Mouse (Mus musculus): ENCODE data around the gene Olfr1143. TPM values are rescaled to one million over a fixed set of nuclear protein-coding genes. Genes with fewer than 3 reads are reported as not detected.

Gene Olfr1143
- total and polyA plus RNA-seq, 3 experiments: 0.05 TPM; not detected in 2

GRCm38 (mm10) chr2:87843693-87844092, 43.3 kb downstream of the Olfr1143 start, which contains the start of gene Olfr1150-ps1:
TSS of gene Olfr1150-ps1 (plus strand) at chr2:87843993.
- no peaks in the 10 kb centered on the region for H3K9me3 ChIP-seq (replicated peaks)
- no peak for ATAC-seq (ENCODE audit: extremely low read depth, insufficient number of reproducible peaks, low FRiP score, poor library complexity, severe bottlenecking)
- H3K27me3 ChIP-seq (ENCODE audit: insufficient read depth, low read length): no peaks in the 10 kb centered on the region
- no peak for DNase-seq (ENCODE audit: low spot score)
- no peak within 1 kb of the TSS for H3K4me3 ChIP-seq (ENCODE audit: low read depth, low read length)
- H3K4me1 ChIP-seq (ENCODE audit: insufficient read depth, low read depth, low read length): no peaks in the 10 kb centered on the region
- no peaks in the 10 kb centered on the region for H3K36me3 ChIP-seq (replicated peaks)
- no peak for TF ChIP-seq CTCF (IDR thresholded peaks at IDR 0.05; ENCODE audit: low read depth, low read length)
- no peak for TF ChIP-seq GATA1 (IDR thresholded peaks at IDR 0.05; ENCODE audit: borderline replicate concordance, low read length)
- TF ChIP-seq GATA2 (IDR thresholded peaks at IDR 0.05; ENCODE audit: borderline replicate concordance, low read depth, low read length): no peak
- TF ChIP-seq POLR2AphosphoS5 (IDR thresholded peaks at IDR 0.05; ENCODE audit: insufficient replicate concordance, low read depth, low read length): no peak
- TF ChIP-seq TAL1 (conservative IDR thresholded peaks at IDR 0.05; ENCODE audit: low read depth, low read length): no peak

Other genes with a start within 250 kb of the Olfr1143 start
Only the 20 nearest of the 28 such genes appear.
- not detected in 2 replicates for gene Olfr1132, start 163.1 kb upstream of the Olfr1143 start, total RNA-seq (2014; fragmentation: Nextera tagmentation)
- 0.05 TPM in 1 of 2 replicates, not detected in the other for gene Olfr1132, start 163.1 kb upstream of the Olfr1143 start, total RNA-seq (2017)
- not detected in 2 replicates for gene Olfr1132, start 163.1 kb upstream of the Olfr1143 start, polyA plus RNA-seq (2012)
- not detected in 2 replicates for gene Olfr1133, start 153.2 kb upstream of the Olfr1143 start, total RNA-seq (2014; fragmentation: Nextera tagmentation)
- gene Olfr1133, start 153.2 kb upstream of the Olfr1143 start, total RNA-seq (2017): not detected in 2 replicates
- gene Olfr1133, start 153.2 kb upstream of the Olfr1143 start, polyA plus RNA-seq (2012): not detected in 2 replicates
- not detected in 2 replicates for gene Olfr1134, start 142.1 kb upstream of the Olfr1143 start, total RNA-seq (2014; fragmentation: Nextera tagmentation)
- gene Olfr1134, start 142.1 kb upstream of the Olfr1143 start, total RNA-seq (2017): not detected in 2 replicates
- not detected in 2 replicates for gene Olfr1134, start 142.1 kb upstream of the Olfr1143 start, polyA plus RNA-seq (2012)
- not detected in 2 replicates for gene Olfr1135, start 126.9 kb upstream of the Olfr1143 start, total RNA-seq (2014; fragmentation: Nextera tagmentation)
- gene Olfr1135, start 126.9 kb upstream of the Olfr1143 start, total RNA-seq (2017): 0.05 TPM in 1 of 2 replicates, not detected in the other
- not detected in 2 replicates for gene Olfr1135, start 126.9 kb upstream of the Olfr1143 start, polyA plus RNA-seq (2012)
- not detected in 2 replicates for gene Olfr1136, start 106.6 kb upstream of the Olfr1143 start, total RNA-seq (2014; fragmentation: Nextera tagmentation)
- 0.17 TPM in 1 of 2 replicates, not detected in the other for gene Olfr1136, start 106.6 kb upstream of the Olfr1143 start, total RNA-seq (2017)
- gene Olfr1136, start 106.6 kb upstream of the Olfr1143 start, polyA plus RNA-seq (2012): not detected in 2 replicates
- not detected in 2 replicates for gene Olfr1137, start 87.4 kb upstream of the Olfr1143 start, total RNA-seq (2014; fragmentation: Nextera tagmentation)
- gene Olfr1137, start 87.4 kb upstream of the Olfr1143 start, total RNA-seq (2017): 0.11 and 0.29 TPM in 2 replicates
- not detected in 2 replicates for gene Olfr1137, start 87.4 kb upstream of the Olfr1143 start, polyA plus RNA-seq (2012)
- not detected in 2 replicates for gene Olfr1138, start 60.6 kb upstream of the Olfr1143 start, total RNA-seq (2014; fragmentation: Nextera tagmentation)
- gene Olfr1138, start 60.6 kb upstream of the Olfr1143 start, total RNA-seq (2017): 0.33 TPM in 1 of 2 replicates, not detected in the other
- gene Olfr1138, start 60.6 kb upstream of the Olfr1143 start, polyA plus RNA-seq (2012): not detected in 2 replicates
- gene Olfr1140, start 56.8 kb upstream of the Olfr1143 start, total RNA-seq (2014; fragmentation: Nextera tagmentation): not detected in 2 replicates
- 0.16 TPM in 1 of 2 replicates, not detected in the other for gene Olfr1140, start 56.8 kb upstream of the Olfr1143 start, total RNA-seq (2017)
- not detected in 2 replicates for gene Olfr1140, start 56.8 kb upstream of the Olfr1143 start, polyA plus RNA-seq (2012)
- gene Olfr1141, start 46.6 kb upstream of the Olfr1143 start, total RNA-seq (2014; fragmentation: Nextera tagmentation): not detected in 2 replicates
- gene Olfr1141, start 46.6 kb upstream of the Olfr1143 start, total RNA-seq (2017): 0.17 TPM in 1 of 2 replicates, not detected in the other
- gene Olfr1141, start 46.6 kb upstream of the Olfr1143 start, polyA plus RNA-seq (2012): not detected in 2 replicates
- gene Olfr152, start 21.1 kb upstream of the Olfr1143 start, total RNA-seq (2014; fragmentation: Nextera tagmentation): not detected in 2 replicates
- gene Olfr152, start 21.1 kb upstream of the Olfr1143 start, total RNA-seq (2017): 0.16 TPM in 1 of 2 replicates, not detected in the other
- not detected in 2 replicates for gene Olfr152, start 21.1 kb upstream of the Olfr1143 start, polyA plus RNA-seq (2012)
- gene Olfr1145, start 9.2 kb downstream of the Olfr1143 start, total RNA-seq (2014; fragmentation: Nextera tagmentation): not detected in 2 replicates
- gene Olfr1145, start 9.2 kb downstream of the Olfr1143 start, total RNA-seq (2017): not detected in 2 replicates
- gene Olfr1145, start 9.2 kb downstream of the Olfr1143 start, polyA plus RNA-seq (2012): not detected in 2 replicates
- not detected in 2 replicates for gene Olfr1148, start 29.9 kb downstream of the Olfr1143 start, total RNA-seq (2014; fragmentation: Nextera tagmentation)
- gene Olfr1148, start 29.9 kb downstream of the Olfr1143 start, total RNA-seq (2017): 0.11 TPM in 1 of 2 replicates, not detected in the other
- gene Olfr1148, start 29.9 kb downstream of the Olfr1143 start, polyA plus RNA-seq (2012): not detected in 2 replicates
- gene Olfr1150-ps1, start 43.4 kb downstream of the Olfr1143 start, total RNA-seq (2014; fragmentation: Nextera tagmentation): not detected in 2 replicates
- gene Olfr1150-ps1, start 43.4 kb downstream of the Olfr1143 start, total RNA-seq (2017): 0.06 TPM in 1 of 2 replicates, not detected in the other
- not detected in 2 replicates for gene Olfr1150-ps1, start 43.4 kb downstream of the Olfr1143 start, polyA plus RNA-seq (2012)
- gene Olfr1151, start 55.3 kb downstream of the Olfr1143 start, total RNA-seq (2014; fragmentation: Nextera tagmentation): not detected in 2 replicates
- 0.38 TPM in 1 of 2 replicates, not detected in the other for gene Olfr1151, start 55.3 kb downstream of the Olfr1143 start, total RNA-seq (2017)
- gene Olfr1151, start 55.3 kb downstream of the Olfr1143 start, polyA plus RNA-seq (2012): not detected in 2 replicates
- not detected in 2 replicates for gene Olfr1152, start 65.9 kb downstream of the Olfr1143 start, total RNA-seq (2014; fragmentation: Nextera tagmentation)
- 0.12 and 0.16 TPM in 2 replicates for gene Olfr1152, start 65.9 kb downstream of the Olfr1143 start, total RNA-seq (2017)
- not detected in 2 replicates for gene Olfr1152, start 65.9 kb downstream of the Olfr1143 start, polyA plus RNA-seq (2012)
- gene Olfr1153, start 94.4 kb downstream of the Olfr1143 start, total RNA-seq (2014; fragmentation: Nextera tagmentation): not detected in 2 replicates
- gene Olfr1153, start 94.4 kb downstream of the Olfr1143 start, total RNA-seq (2017): 0.12 and 0.27 TPM in 2 replicates
- not detected in 2 replicates for gene Olfr1153, start 94.4 kb downstream of the Olfr1143 start, polyA plus RNA-seq (2012)
- not detected in 2 replicates for gene Olfr1154, start 104.6 kb downstream of the Olfr1143 start, total RNA-seq (2014; fragmentation: Nextera tagmentation)
- not detected in 2 replicates for gene Olfr1154, start 104.6 kb downstream of the Olfr1143 start, total RNA-seq (2017)
- not detected in 2 replicates for gene Olfr1154, start 104.6 kb downstream of the Olfr1143 start, polyA plus RNA-seq (2012)
- gene Olfr1155, start 144.5 kb downstream of the Olfr1143 start, total RNA-seq (2014; fragmentation: Nextera tagmentation): not detected in 2 replicates
- 0.06 and 0.33 TPM in 2 replicates for gene Olfr1155, start 144.5 kb downstream of the Olfr1143 start, total RNA-seq (2017)
- not detected in 2 replicates for gene Olfr1155, start 144.5 kb downstream of the Olfr1143 start, polyA plus RNA-seq (2012)
- not detected in 2 replicates for gene Olfr1156, start 152.5 kb downstream of the Olfr1143 start, total RNA-seq (2014; fragmentation: Nextera tagmentation)
- gene Olfr1156, start 152.5 kb downstream of the Olfr1143 start, total RNA-seq (2017): 0.16 and 0.29 TPM in 2 replicates
- not detected in 2 replicates for gene Olfr1156, start 152.5 kb downstream of the Olfr1143 start, polyA plus RNA-seq (2012)
- not detected in 2 replicates for gene Olfr1157, start 167.7 kb downstream of the Olfr1143 start, total RNA-seq (2014; fragmentation: Nextera tagmentation)
- not detected in 2 replicates for gene Olfr1157, start 167.7 kb downstream of the Olfr1143 start, total RNA-seq (2017)
- gene Olfr1157, start 167.7 kb downstream of the Olfr1143 start, polyA plus RNA-seq (2012): not detected in 2 replicates